Mouse (Mus musculus) spleen, adult 2 months (tissue): ENCODE data around the gene Map1a. TPM values are rescaled to one million over a fixed set of nuclear protein-coding genes. Genes with fewer than 3 reads are reported as not detected.

Experiments
- DNase-seq, 2 experiments: peaks; one replicate each; pipeline versions ENCODE4 v3.0.0 to v3.0.0-alpha.2; 2012 to 2021; ENCODE audit warnings: low spot score in 2 of 2, low read depth in 1 of 2
- H3K27ac ChIP-seq: fragments of 200-500 bp; 2 replicates; pipeline ENCODE4 v1.5.1; 2012; ENCODE audit warnings: low read length, inconsistent platforms; ENCODE audit not compliant: insufficient read depth
- H3K27me3 ChIP-seq: fragments of 200-500 bp; 2 replicates; pipeline ENCODE4 v1.6.1; 2012; ENCODE audit warnings: mild to moderate bottlenecking, moderate library complexity, low read length, inconsistent platforms; ENCODE audit not compliant: control insufficient read depth, insufficient read depth
- H3K36me3 ChIP-seq: fragments of 200-500 bp; 2 replicates; pipeline ENCODE4 v1.6.1; 2012; ENCODE audit warnings: mild to moderate bottlenecking, low read length, inconsistent platforms; ENCODE audit not compliant: control insufficient read depth, insufficient read depth
- H3K4me1 ChIP-seq: fragments of 200-500 bp; 2 replicates; pipeline ENCODE4 v1.6.1; 2011; ENCODE audit warnings: inconsistent platforms; ENCODE audit not compliant: control insufficient read depth, insufficient read depth, insufficient read length
- H3K4me3 ChIP-seq: fragments of 200-500 bp; 2 replicates; pipeline ENCODE4 v1.5.1; 2011; ENCODE audit warnings: mild to moderate bottlenecking, inconsistent platforms; ENCODE audit not compliant: insufficient read depth, insufficient read length; ENCODE audit errors: extremely low read depth
- CTCF ChIP-seq: fragments of 200-500 bp; IDR thresholded peaks from 2 replicates; pipeline ENCODE4 v1.5.1; 2011; ENCODE audit warnings: mild to moderate bottlenecking, inconsistent platforms; ENCODE audit not compliant: insufficient read depth, insufficient read length, insufficient replicate concordance; ENCODE audit errors: extremely low read depth
- POLR2A ChIP-seq: fragments of 200-500 bp; IDR thresholded peaks from 2 replicates; pipeline ENCODE4 v1.6.1; 2011; ENCODE audit warnings: low read depth, low read length, inconsistent platforms
- WGBS: fragments of 180-500 bp; shearing (Covaris S2); methylation state at CpG from one replicate; pipeline ENCODE4 v1.1.7; 2018; 5-methylcytosine and 5-hydroxymethylcytosine counted together
- polyA plus RNA-seq: library from polyadenylated mRNA; depleted of rRNA; stranded (reverse); fragments of >200 nt; gene quantifications from 2 replicates; pipeline ENCODE4 v1.2.3, GENCODE M21; 2012; rRNA removed

Gene Map1a
- polyA plus RNA-seq, 1 experiment: 1.3 TPM

GRCm38 (mm10) chr2:121354820-121355592, 65.6 kb downstream of the Map1a start, which contains the start of gene Ppip5k1:
Gene Ppip5k1, minus strand, starts transcription at chr2:121355396.
- H3K27ac ChIP-seq: no peak within 1 kb of the TSS
- no peaks in the 10 kb centered on the region for H3K36me3 ChIP-seq
- peaks cover 5% of the 10 kb centered on the region; the same call in 1 of the 2 replicates for H3K4me1 ChIP-seq
- TF ChIP-seq POLR2A: no peak
- TF ChIP-seq CTCF: peak; percentile 90
- H3K27me3 ChIP-seq: peaks cover 13% of the 10 kb centered on the region
- H3K4me3 ChIP-seq: peak within 1 kb of the TSS; percentile 80
- DNase-seq: peak; percentile 83 to 97
- under 1% methylated on average over 58 of the region's 58 CpGs for whole genome bisulfite sequencing

- WGBS: 53% methylated on average over 5 of the region's 5 CpGs
- DNase-seq: no peak
- H3K27me3 ChIP-seq: peaks cover 13% of the 10 kb centered on the region
- H3K36me3 ChIP-seq: no peaks in the 10 kb centered on the region
- H3K4me1 ChIP-seq: peaks cover 5% of the 10 kb centered on the region; the same call in 1 of the 2 replicates
- no peak within 1 kb of the TSS for H3K27ac ChIP-seq
- no peak within 1 kb of the TSS for H3K4me3 ChIP-seq
- TF ChIP-seq POLR2A (no peak), CTCF (no peak)
Measured at GRCm38 (mm10) chr2:121357494-121357893, 68.1 kb downstream of the Map1a start, which contains the start of gene Ckmt1. Gene Ckmt1, plus strand, starts transcription at chr2:121357714.

GRCm38 (mm10) chr2:121357961-121358360, 68.6 kb downstream of the Map1a start:
- DNase-seq: no peak
- Histone ChIP-seq H3K27me3 (peaks cover 13% of the 10 kb centered on the region), H3K4me1 (peaks cover 5% of the 10 kb centered on the region; the same call in 1 of the 2 replicates), H3K27ac (no peak overlapping the region), H3K4me3 (no peak overlapping the region), H3K36me3 (no peaks in the 10 kb centered on the region)
- no peak for TF ChIP-seq POLR2A
- no peak for TF ChIP-seq CTCF
- WGBS: 2% methylated on average over 4 of the region's 4 CpGs

GRCm38 (mm10) chr2:121358381-121358780, 69.0 kb downstream of the Map1a start:
- TF ChIP-seq POLR2A (no peak), CTCF (no peak)
- Histone ChIP-seq H3K27ac (no peak overlapping the region), H3K4me3 (no peak overlapping the region), H3K36me3 (no peaks in the 10 kb centered on the region), H3K27me3 (peaks cover 13% of the 10 kb centered on the region), H3K4me1 (peaks cover 5% of the 10 kb centered on the region; the same call in 1 of the 2 replicates)
- peak in 1 of 2 experiments; percentile 39 for DNase-seq
- WGBS: 5% methylated on average over 16 of the region's 16 CpGs

- Histone ChIP-seq H3K27ac (no peak overlapping the region), H3K4me1 (peaks cover 5% of the 10 kb centered on the region; the same call in 1 of the 2 replicates), H3K4me3 (no peak overlapping the region), H3K27me3 (peaks cover 13% of the 10 kb centered on the region), H3K36me3 (no peaks in the 10 kb centered on the region)
- DNase-seq: no peak
- TF ChIP-seq CTCF (no peak), POLR2A (no peak)
- WGBS: 59% methylated on average over 4 of the region's 4 CpGs
Measured at GRCm38 (mm10) chr2:121359461-121359860, 70.1 kb downstream of the Map1a start.

Other genes starting within 250 kb of the Map1a start
- gene Tgm5, start 203.8 kb upstream of the Map1a start, polyA plus RNA-seq: 0.02 TPM in 1 of 2 replicates, not detected in the other
- gene Tgm7, start 179.8 kb upstream of the Map1a start, polyA plus RNA-seq: not detected in 2 replicates
- 3.4 and 3.7 TPM in 2 replicates for gene Adal, start 149.2 kb upstream of the Map1a start, polyA plus RNA-seq
- gene Lcmt2, start 148.9 kb upstream of the Map1a start, polyA plus RNA-seq: 6.8 and 10.8 TPM in 2 replicates
- gene Tubgcp4, start 118.9 kb upstream of the Map1a start, polyA plus RNA-seq: 35.7 and 37.1 TPM in 2 replicates
- 3.1 and 3.5 TPM in 2 replicates for gene Zscan29, start 118.5 kb upstream of the Map1a start, polyA plus RNA-seq
- 16.5 and 21.1 TPM in 2 replicates for gene Trp53bp1, start 18.2 kb upstream of the Map1a start, polyA plus RNA-seq
- gene Ppip5k1, start 65.8 kb downstream of the Map1a start, polyA plus RNA-seq: 8.7 and 9.3 TPM in 2 replicates
- gene Ckmt1, start 68.1 kb downstream of the Map1a start, polyA plus RNA-seq: 0.36 and 0.43 TPM in 2 replicates
- 0.05 and 0.07 TPM in 2 replicates for gene Strc, start 97.6 kb downstream of the Map1a start, polyA plus RNA-seq
- gene Pdia3, start 124.2 kb downstream of the Map1a start, polyA plus RNA-seq: 214 and 398 TPM in 2 replicates
- 0.89 and 0.97 TPM in 2 replicates for gene Catsper2, start 124.2 kb downstream of the Map1a start, polyA plus RNA-seq
- gene Ell3, start 154.7 kb downstream of the Map1a start, polyA plus RNA-seq: 22.8 and 26.6 TPM in 2 replicates
- 206 and 255 TPM in 2 replicates for gene Serf2, start 159.6 kb downstream of the Map1a start, polyA plus RNA-seq
- gene Hypk, start 163.7 kb downstream of the Map1a start, polyA plus RNA-seq: 3.2 and 5.8 TPM in 2 replicates
- gene Serinc4, start 167.2 kb downstream of the Map1a start, polyA plus RNA-seq: 0.22 and 0.33 TPM in 2 replicates
- 2.0 and 2.3 TPM in 2 replicates for gene Mfap1b, start 184.5 kb downstream of the Map1a start, polyA plus RNA-seq
- 1.4 and 1.8 TPM in 2 replicates for gene Mfap1a, start 217.1 kb downstream of the Map1a start, polyA plus RNA-seq
- 2.9 and 3.8 TPM in 2 replicates for gene Wdr76, start 217.1 kb downstream of the Map1a start, polyA plus RNA-seq